Comparison of ENCODE assay signal across 15 mouse cellular contexts in the genomic region with DNA sequence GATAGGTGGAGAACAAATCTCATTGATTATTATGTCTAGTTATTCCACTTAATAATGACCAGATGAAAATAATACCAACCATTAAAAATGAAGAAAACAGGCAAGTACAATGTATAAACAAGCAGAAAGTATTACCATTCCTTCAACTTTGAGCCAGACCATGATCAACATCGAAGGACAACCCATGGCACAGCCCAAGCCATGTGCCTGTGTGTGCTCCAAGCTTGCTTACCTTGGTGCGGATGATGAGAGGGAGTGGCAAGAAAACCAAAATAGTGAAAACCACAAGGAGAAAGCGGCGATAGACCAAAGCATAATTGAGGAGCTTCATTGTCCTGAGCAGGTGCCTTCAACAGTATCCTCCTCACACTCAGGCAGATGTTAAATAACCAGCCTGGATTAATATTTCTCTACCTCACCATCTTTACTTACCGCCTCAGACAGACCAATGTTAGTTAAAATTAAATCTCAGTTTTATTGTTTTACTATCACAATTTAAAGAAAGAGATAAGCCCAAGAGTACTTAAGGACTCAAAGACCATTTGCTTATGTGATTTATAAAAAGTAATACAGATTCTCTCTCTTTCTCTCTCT. TPM values are rescaled to one million over a fixed set of nuclear protein-coding genes. Genes with fewer than 3 reads are reported as not detected.
"Had no signal": no experiment of that assay in that cellular context is flagged by ENCODE, and none has a peak within 500 bp of the region (broad histone marks: within the 10 kb centered on the region; RNA-seq: fewer than 3 reads in every experiment).

Gene Slc13a1 (minus strand): TSS at position 359 of the 594 bp plus-strand sequence.

- H3K9ac ChIP-seq: limb, embryonic 15.5 days; liver, embryonic 12.5 days; lung, embryonic 14.5 days; midbrain, embryonic 12.5 days; neural tube, embryonic 13.5 days had no signal

- H3K27me3 ChIP-seq: limb, embryonic 15.5 days; liver, embryonic 12.5 days; midbrain, embryonic 12.5 days; neural tube, embryonic 13.5 days had no signal

- H3K4me1 ChIP-seq: limb, embryonic 15.5 days; liver, embryonic 12.5 days; midbrain, embryonic 12.5 days; neural tube, embryonic 13.5 days had no signal

- ATAC-seq: hindbrain, postnatal 0 days; liver, embryonic 12.5 days; midbrain, embryonic 16.5 days had no signal

- H3K4me2 ChIP-seq: limb, embryonic 15.5 days; liver, embryonic 12.5 days; lung, embryonic 14.5 days; midbrain, embryonic 12.5 days; neural tube, embryonic 13.5 days had no signal

- H3K4me3 ChIP-seq: limb, embryonic 15.5 days; liver, embryonic 12.5 days; midbrain, embryonic 12.5 days; neural tube, embryonic 13.5 days had no signal

- H3K9me3 ChIP-seq: limb, embryonic 15.5 days; liver, embryonic 12.5 days; midbrain, embryonic 12.5 days; neural tube, embryonic 13.5 days had no signal

- DNase-seq: layer of hippocampus, adult 9-11 months; layer of hippocampus, postnatal 36 days; lung, embryonic 14.5 days; lung, postnatal 10 days; lung, postnatal 4 days; right cerebral cortex, postnatal 14 days; thymus, postnatal 36 days had no signal

- H3K27ac ChIP-seq: hindbrain, postnatal 0 days; limb, embryonic 15.5 days; liver, embryonic 12.5 days; midbrain, embryonic 12.5 days; neural tube, embryonic 13.5 days had no signal

- H3K36me3 ChIP-seq: limb, embryonic 15.5 days; liver, embryonic 12.5 days; midbrain, embryonic 12.5 days; neural tube, embryonic 13.5 days had no signal

RNA-seq across cellular contexts. Expression of gene Slc13a1, which starts in this region (rescaled TPM):
- polyA plus RNA-seq: limb, embryonic 11.5 days; liver, embryonic 12.5 days; lung, embryonic 14.5 days; thymus, postnatal 0 days had no signal
